Mouse (Mus musculus) skeletal muscle tissue, adult 2 months (tissue): ENCODE data around the gene Col5a1.

Experiments used
- DNase-seq: peaks from one replicate; pipeline ENCODE4 v3.0.0-alpha.2; 2012; ENCODE audit warnings: low read depth, low spot score

Col5a1 gene

DNA sequence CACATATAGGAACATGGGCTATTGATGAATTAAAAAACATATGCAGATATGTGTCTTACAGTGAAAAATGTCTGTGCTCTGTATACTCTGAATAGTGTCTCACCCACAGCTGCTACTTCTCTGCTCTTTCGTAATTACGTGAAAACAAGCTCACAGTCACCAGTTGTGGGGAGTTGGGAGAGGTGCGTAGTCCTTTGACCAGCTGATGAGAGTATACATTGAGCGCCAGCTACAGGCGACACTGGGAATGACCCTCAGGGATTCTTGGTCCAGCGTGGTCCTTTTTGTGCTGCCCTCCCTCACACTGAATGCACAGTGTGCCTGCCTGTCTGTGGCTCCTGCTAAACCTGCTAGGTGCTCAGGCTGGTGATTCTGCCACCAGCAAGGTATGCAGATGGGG, 82.9 kb downstream of the Col5a1 start:
- DNase-seq, result no peak

DNA sequence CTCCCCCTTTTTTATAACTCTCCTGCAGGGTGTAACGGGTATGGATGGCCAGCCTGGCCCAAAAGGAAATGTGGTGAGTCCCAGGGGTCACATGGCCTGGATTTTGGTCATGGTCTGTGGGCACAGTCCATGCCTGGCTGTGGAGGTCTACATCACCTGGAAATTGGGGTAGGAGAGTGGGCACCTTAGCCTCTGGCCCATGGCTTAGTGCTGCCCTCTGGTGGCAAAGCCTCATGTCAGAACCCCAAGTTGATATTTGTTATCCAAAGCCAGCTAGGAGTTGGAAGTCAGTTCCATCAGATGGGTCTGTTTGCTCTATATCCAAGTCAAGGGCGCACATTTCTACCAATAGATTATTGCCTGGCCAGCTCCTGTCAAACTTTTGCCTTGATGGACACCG, 87.6 kb downstream of the Col5a1 start:
- DNase-seq, result no peak

GRCm38 (mm10) chr2:27975786-27976185, 89.6 kb downstream of the Col5a1 start:
- DNase-seq, result no peak

GRCm38 (mm10) chr2:27976512-27976911, 90.3 kb downstream of the Col5a1 start:
- DNase-seq, result no peak

DNA sequence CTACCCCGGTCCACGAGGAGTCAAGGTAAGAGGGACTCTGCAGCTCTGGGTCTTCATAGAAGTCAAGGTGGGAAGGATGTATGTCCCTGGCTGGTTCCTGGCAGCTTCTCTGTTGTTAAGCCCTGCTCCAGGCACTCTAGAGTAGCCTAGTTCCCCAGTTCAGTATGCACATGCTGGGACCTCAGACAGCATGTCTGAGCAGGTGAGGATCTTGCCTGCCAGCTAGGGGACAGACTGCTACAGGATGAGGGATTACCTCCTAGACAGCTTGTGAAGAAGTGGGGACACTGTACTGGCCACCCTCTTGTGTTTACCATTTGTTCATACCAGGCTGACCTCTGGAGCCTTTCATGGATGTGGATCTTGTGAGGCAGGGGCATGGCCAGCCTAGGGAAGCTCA, 94.8 kb downstream of the Col5a1 start:
- DNase-seq, result no peak

DNA sequence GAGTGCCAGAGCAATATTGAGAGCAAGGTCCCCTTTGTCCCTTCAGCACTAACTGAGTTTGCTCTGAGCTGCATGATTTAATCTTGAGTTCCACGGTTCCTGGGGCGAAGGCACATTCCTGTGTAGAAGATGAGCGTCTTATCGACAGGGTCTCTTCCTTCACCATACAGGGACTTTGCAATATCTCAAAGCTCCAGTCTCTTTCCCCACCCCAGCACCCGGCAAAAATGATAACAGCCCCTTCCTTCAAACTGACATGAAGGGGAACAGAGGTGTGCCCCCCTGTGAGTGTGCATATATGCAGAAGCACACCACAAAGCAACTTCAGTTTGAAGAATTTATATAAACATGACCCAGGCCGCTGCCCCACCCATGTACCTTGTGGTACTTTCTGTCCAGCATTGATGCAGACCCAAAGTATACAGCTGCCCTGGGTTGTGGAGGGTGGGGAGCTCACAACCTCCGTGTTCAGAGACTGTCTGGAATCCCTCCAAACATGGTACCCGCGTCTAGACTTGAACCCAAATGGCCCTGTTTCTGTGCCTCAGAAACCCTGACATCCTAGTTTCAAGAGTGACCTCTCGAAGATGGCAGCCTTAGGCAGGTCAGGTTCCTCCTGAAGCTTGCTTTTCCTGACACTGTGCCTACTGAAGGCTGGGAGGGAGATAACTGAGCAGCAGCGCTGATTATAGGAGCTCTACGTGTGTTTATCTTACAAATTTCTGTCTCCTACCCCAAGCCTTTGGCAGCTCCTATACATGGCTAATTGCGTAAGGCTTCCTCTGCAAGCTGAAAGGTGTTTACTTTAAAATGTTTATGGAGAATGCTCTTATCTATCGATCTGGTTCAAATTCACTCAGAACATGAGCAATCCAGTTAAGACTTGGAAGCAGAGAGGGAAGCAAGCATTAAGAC, 95.7 kb downstream of the Col5a1 start:
- no peak for DNase-seq

- DNase-seq, result no peak
These were observed 96.9 kb downstream of the Col5a1 start for GRCm38 (mm10) chr2:27983093-27983492.

- DNase-seq, result no peak
These were observed 97.7 kb downstream of the Col5a1 start for GRCm38 (mm10) chr2:27983884-27984283.

GRCm38 (mm10) chr2:27986751-27987150, 100.5 kb downstream of the Col5a1 start:
- no peak for DNase-seq

DNA sequence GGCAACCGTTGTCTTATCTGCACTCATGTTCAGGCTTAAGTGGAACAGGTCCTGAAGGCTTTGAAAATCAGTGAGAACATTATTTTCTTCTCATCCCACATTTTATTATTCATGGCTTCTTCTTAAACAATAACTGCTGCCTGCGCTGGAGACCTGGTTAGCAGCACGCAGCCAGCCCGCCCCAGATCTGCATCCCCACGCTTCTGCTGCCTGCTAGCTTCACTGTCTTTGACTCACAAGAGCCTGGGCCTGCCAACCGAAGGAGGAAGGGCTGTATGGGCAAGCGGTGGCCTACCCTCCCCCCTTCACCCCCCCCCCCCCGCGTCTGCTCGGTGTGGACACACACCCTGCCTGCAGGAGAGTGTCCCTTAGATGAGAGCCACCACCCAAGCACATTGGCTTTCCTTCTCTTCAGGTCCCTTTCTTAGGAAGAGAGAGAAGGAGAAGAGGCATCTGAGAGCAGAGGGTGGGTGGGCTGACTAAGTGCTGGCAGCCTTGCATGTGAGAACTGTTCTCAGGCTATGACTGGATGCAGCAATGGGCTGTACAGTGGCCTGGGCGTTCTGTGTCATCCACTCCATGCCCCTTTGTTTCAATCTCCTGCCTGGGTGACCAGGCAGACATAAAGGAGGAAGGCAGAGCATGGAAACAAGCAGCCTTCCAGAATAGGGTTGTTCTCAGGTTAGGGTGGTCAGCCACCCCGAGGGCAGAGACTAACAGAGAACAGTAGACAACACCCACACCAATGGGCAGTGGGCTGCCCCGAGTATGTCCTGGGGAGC, 104.4 kb downstream of the Col5a1 start:
- no peak for DNase-seq

GRCm38 (mm10) chr2:27993416-27993815, 107.2 kb downstream of the Col5a1 start:
- DNase-seq, result no peak

DNA sequence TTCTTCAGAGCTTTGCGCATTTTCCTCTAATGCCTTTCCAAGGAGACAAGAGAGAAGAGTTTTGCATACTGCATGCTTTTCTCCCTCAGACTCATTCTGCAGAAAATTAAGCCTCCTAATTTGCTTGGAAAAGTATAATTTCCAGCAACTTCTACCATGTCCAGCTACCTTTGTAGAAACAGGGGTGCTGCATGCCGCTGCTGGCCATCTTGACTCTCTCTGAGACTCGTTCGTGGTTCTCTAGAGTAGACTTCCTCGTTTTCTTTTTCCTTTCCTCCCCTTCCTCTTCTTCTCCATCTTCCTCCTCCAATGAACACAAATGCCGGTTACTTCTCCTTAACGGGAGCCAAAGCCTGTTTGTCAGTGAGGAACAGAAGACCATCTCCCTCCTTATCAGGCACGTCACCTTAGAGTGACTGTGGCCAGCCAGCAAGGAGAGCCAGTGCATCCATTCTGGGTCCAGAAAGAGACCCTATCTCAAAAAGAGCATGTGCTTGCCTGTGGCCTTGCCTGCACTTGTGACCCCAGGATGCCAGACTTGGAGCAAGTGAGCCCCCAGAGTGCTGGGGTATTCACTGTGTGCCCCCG, 113.9 kb downstream of the Col5a1 start:
- no peak for DNase-seq

GRCm38 (mm10) chr2:28000660-28001059, 114.4 kb downstream of the Col5a1 start:
- DNase-seq, result no peak

DNA sequence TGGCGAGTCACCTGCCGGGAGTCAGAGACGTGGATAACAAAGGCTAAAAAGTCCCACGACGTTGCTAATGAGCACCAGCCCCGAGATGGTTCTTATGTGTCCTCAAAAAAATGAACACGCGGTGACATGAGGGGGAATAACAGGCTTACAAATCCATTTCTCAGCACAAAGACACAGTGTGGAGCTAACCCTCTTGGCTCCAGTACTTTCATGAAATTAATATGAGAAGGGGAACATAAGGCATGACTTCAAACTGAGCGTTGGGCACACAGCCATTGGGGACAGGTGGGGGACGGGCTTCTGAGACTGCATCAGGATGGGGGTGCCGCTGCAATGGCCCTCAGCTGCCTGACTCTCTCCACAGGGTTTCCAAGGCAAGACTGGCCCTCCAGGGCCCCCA, 115.0 kb downstream of the Col5a1 start:
- DNase-seq, result no peak

DNA sequence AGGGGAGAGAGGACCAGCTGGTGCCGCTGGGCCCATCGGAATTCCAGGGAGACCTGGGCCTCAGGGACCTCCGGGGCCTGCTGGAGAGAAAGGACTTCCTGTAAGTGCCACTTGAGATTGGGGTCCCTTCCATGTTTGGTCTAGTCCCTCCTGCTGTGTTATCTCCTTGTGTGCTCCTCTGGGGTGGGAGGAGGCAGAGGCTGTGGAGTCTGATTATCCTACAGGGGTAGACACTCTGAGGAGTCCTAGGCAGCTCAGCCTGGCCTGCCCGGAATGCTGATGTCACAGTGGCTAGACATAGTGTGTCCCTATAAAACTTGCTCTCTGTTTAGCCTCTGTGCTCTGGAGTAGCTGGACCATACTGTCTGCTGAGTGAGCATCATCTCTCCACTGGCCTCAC, 119.0 kb downstream of the Col5a1 start:
- no peak for DNase-seq

GRCm38 (mm10) chr2:28008261-28008660, 122.0 kb downstream of the Col5a1 start:
- no peak for DNase-seq

- no peak for DNase-seq
These were observed 126.1 kb downstream of the Col5a1 start for GRCm38 (mm10) chr2:28012367-28012766.

- DNase-seq, result no peak
These were observed 128.6 kb downstream of the Col5a1 start for GRCm38 (mm10) chr2:28014778-28015177.

DNA sequence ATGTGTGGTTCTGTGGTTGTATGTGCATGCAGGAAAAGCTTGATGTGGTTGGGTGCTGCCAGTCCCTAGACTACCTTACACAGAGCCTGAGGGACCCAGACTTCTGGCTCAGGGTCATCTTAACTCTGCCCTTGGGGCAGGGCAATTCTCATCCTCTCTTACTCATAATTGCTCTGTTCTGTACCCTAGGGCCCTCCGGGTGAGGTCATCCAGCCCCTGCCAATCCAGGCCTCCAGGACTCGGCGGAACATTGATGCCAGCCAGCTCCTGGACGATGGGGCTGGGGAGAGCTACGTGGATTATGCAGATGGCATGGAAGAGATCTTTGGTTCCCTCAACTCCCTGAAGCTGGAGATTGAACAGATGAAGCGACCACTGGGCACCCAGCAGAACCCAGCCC, 138.2 kb downstream of the Col5a1 start:
- no peak for DNase-seq

DNA sequence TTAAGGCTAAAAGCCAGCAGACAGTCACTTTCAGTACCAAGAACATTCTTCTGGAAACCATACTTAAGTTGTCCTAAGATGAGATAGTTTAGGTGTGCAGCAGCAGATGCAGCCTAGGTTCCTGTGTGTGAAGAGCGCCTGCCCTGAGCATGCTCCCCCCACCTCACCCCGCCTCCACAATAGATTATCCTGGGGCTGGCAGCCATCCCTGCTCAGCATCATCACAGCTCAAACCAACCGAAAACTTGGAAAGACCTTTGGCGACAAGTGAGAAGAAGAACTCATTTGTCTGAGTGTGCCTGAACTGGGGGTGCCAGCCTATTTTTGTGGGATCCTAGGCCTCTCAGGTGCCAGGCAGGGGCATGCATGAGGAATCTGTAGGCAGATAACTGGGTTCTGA, 139.6 kb downstream of the Col5a1 start:
- no peak for DNase-seq

- no peak for DNase-seq
These were observed 145.6 kb downstream of the Col5a1 start for GRCm38 (mm10) chr2:28031860-28032259.

DNA sequence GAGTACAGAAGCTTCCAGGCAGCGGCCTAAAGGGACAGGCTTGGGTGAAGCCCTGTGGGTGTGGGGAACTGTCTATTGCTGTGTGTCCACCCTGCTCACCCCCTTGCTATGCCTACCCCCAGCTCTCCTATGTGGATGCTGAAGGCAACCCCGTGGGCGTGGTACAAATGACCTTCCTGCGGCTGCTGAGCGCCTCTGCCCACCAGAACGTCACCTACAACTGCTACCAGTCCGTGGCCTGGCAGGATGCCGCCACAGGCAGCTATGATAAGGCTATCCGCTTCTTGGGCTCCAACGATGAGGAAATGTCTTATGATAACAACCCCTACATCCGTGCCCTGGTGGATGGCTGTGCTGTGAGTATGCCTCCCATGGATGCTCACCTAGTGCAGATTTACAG, 146.2 kb downstream of the Col5a1 start:
- no peak for DNase-seq
